Mouse (Mus musculus): ENCODE measurements around the gene Ceacam20. TPM values are rescaled to one million over a fixed set of nuclear protein-coding genes. Genes with fewer than 3 reads are reported as not detected.

The Ceacam20 gene
- polyA plus RNA-seq, 1 experiment from 2014 or later = not detected

GRCm38 (mm10) chr7:19935171-19935751 is 30.0 kb upstream of the Ceacam20 start:
- Histone ChIP-seq H3K4me1 (peaks cover 4% of the 10 kb centered on the region), H3K4me3 (no peak overlapping the region), H3K36me3 (replicated peaks) (no peaks in the 10 kb centered on the region), H3K27ac (replicated peaks) (no peak overlapping the region), H3K9me3 (no peaks in the 10 kb centered on the region), H3K27me3 (replicated peaks; ENCODE audit: low read depth, poor library complexity, severe bottlenecking) (peaks cover 16% of the 10 kb centered on the region)
- no peak for DNase-seq (ENCODE audit: low spot score)
- 81% methylated on average over 20 of the region's 20 CpGs for WGBS

- peaks cover 16% of the 10 kb centered on the region for H3K27me3 ChIP-seq (replicated peaks; ENCODE audit: low read depth, poor library complexity, severe bottlenecking)
- H3K4me1 ChIP-seq = peaks cover 4% of the 10 kb centered on the region
- no peak for DNase-seq (ENCODE audit: low spot score)
- WGBS = 84% methylated on average over 6 of the region's 6 CpGs
- H3K4me3 ChIP-seq = no peak overlapping the region
- H3K9me3 ChIP-seq = no peaks in the 10 kb centered on the region
- no peak overlapping the region for H3K27ac ChIP-seq (replicated peaks)
- no peaks in the 10 kb centered on the region for H3K36me3 ChIP-seq (replicated peaks)
These were observed 29.3 kb upstream of the Ceacam20 start for GRCm38 (mm10) chr7:19935961-19936360.

DNA sequence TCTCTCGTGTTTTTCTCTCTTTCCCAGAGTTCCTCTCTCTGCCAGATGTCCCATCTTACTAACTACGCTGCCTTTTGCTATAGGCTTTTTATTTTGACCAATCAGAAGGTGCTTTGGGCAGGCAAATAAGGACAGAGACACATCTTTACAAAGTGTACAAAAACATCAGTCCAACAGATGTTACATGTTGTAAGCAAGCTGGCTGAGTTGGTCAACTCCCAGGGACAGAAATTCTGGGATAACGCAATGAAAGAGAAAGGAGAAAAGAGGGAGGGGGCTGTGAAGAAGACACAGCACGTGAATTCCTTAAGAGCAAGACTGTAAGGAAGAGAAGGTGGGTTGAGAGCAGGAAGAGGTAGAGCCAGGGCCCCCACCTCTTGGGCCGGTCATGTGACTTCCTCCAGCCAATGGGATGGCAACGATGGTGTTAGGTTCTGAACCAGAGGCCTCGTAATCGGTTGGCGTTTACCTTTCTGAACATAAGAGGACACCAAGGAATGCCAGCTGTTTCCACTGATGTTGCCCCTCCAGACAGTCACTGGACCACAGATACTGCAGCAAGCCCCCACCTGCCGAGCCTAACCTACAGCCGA is 27.9 kb upstream of the Ceacam20 start:
- Histone ChIP-seq H3K9me3 (no peaks in the 10 kb centered on the region), H3K4me1 (peaks cover 4% of the 10 kb centered on the region), H3K36me3 (replicated peaks) (no peaks in the 10 kb centered on the region), H3K27ac (replicated peaks) (no peak overlapping the region), H3K4me3 (no peak overlapping the region), H3K27me3 (replicated peaks; ENCODE audit: low read depth, poor library complexity, severe bottlenecking) (peaks cover 7% of the 10 kb centered on the region)
- DNase-seq (ENCODE audit: low spot score) = no peak
- 85% methylated on average over 11 of the region's 11 CpGs for WGBS

DNA sequence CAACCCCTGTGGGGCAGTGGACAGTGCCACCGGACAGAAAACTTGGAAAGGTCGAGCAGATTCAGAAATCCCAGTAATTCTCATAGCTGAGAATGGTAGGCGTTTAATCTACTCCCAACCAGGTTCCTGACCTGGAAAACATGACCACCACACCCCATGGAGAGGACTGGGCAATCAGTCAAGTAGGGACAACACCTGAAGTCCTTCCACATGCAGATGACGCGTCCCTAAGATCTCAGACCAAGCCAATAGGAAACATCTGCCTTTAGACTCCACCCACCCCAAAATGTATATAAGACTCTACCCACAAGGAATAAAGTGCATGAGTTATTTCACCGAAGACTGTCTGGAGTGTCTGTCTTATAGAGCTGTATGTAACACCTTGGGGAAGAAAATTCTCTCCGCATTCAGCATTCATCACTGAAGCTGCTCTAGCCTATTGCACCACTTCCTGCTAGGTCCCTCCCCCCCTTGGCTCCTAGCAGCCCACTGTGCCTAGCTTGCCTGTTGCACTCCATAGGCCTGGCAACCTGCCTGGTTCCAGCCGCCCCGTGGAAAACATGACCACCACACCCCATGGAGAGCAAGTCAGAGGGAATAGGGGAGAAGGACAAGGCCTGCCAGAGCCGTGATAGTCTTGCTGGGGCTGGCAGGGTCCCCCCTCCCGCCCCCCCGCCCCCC is 25.5 kb upstream of the Ceacam20 start:
- Histone ChIP-seq H3K27me3 (replicated peaks; ENCODE audit: low read depth, poor library complexity, severe bottlenecking) (no peaks in the 10 kb centered on the region), H3K9me3 (peaks cover 3% of the 10 kb centered on the region; the same call in 1 of the 2 replicates), H3K4me1 (no peaks in the 10 kb centered on the region), H3K27ac (replicated peaks) (no peak overlapping the region), H3K36me3 (replicated peaks) (no peaks in the 10 kb centered on the region), H3K4me3 (no peak overlapping the region)
- 59% methylated on average over 12 of the region's 12 CpGs for WGBS
- DNase-seq (ENCODE audit: low spot score) = no peak

DNA sequence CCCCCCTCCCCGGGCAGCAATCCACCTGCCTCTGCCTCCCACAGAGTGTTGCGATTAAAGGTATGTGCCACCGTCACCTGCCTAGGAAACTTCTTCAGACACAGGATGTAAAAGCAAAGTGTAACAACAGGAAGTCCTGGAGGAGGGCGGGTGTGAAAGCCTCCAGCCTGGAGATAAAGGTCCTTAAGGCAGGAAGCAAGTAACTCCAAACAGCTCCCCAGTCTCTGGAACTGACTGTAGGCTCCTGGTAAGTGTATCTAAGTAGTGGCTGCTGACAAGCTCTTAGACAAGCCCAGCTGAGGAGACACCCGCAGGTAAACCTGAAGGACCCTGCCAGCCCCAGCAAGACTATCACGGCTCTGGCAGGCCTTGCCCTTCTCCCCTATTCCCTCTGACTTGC is 25.0 kb upstream of the Ceacam20 start:
- no peaks in the 10 kb centered on the region for H3K27me3 ChIP-seq (replicated peaks; ENCODE audit: low read depth, poor library complexity, severe bottlenecking)
- H3K27ac ChIP-seq (replicated peaks) = no peak overlapping the region
- H3K9me3 ChIP-seq = peaks cover 3% of the 10 kb centered on the region; the same call in 1 of the 2 replicates
- H3K4me3 ChIP-seq = no peak overlapping the region
- DNase-seq (ENCODE audit: low spot score) = no peak
- no peaks in the 10 kb centered on the region for H3K36me3 ChIP-seq (replicated peaks)
- H3K4me1 ChIP-seq = no peaks in the 10 kb centered on the region
- 45% methylated on average over 5 of the region's 6 CpGs for WGBS

GRCm38 (mm10) chr7:19944709-19945108 is 20.5 kb upstream of the Ceacam20 start:
- no peaks in the 10 kb centered on the region for H3K27me3 ChIP-seq (replicated peaks; ENCODE audit: low read depth, poor library complexity, severe bottlenecking)
- no peaks in the 10 kb centered on the region for H3K4me1 ChIP-seq
- no peak overlapping the region for H3K4me3 ChIP-seq
- DNase-seq (ENCODE audit: low spot score) = no peak
- H3K36me3 ChIP-seq (replicated peaks) = no peaks in the 10 kb centered on the region
- 89% methylated on average over 8 of the region's 8 CpGs for WGBS
- H3K9me3 ChIP-seq = peaks cover 3% of the 10 kb centered on the region; the same call in 1 of the 2 replicates
- H3K27ac ChIP-seq (replicated peaks) = no peak overlapping the region

DNA sequence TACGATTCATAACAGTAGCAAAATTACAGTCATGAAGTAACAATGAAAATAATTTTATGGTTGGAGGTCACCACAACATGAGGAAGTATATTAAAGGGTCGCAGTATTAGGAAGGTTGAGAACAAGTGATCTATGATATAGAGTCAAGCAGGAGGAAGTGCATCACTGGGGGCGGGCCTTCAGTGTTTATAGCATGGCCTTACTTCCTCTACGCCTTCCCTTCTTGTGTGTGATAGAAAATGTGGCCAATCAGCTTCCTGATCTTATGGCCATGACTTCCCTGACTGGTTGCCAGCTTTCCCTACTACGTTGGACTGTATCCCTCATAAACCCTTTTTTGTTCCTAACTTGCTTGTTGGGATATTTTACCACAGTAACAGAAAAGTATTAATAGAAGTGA is 20.0 kb upstream of the Ceacam20 start:
- no peak for DNase-seq (ENCODE audit: low spot score)
- Histone ChIP-seq H3K27ac (replicated peaks) (no peak overlapping the region), H3K9me3 (peaks cover 3% of the 10 kb centered on the region; the same call in 1 of the 2 replicates), H3K4me1 (peaks cover 3% of the 10 kb centered on the region; the same call in 1 of the 2 replicates), H3K4me3 (no peak overlapping the region), H3K27me3 (replicated peaks; ENCODE audit: low read depth, poor library complexity, severe bottlenecking) (no peaks in the 10 kb centered on the region), H3K36me3 (replicated peaks) (no peaks in the 10 kb centered on the region)
- WGBS = 91% methylated on average over 5 of the region's 5 CpGs

GRCm38 (mm10) chr7:19945821-19946515 is 19.2 kb upstream of the Ceacam20 start:
- Histone ChIP-seq H3K27ac (replicated peaks) (no peak overlapping the region), H3K9me3 (peaks cover 3% of the 10 kb centered on the region; the same call in 1 of the 2 replicates), H3K27me3 (replicated peaks; ENCODE audit: low read depth, poor library complexity, severe bottlenecking) (no peaks in the 10 kb centered on the region), H3K36me3 (replicated peaks) (no peaks in the 10 kb centered on the region), H3K4me3 (no peak overlapping the region), H3K4me1 (peaks cover 8% of the 10 kb centered on the region; the same call in 1 of the 2 replicates)
- 87% methylated on average over 13 of the region's 13 CpGs for WGBS
- DNase-seq (ENCODE audit: low spot score) = no peak

DNA sequence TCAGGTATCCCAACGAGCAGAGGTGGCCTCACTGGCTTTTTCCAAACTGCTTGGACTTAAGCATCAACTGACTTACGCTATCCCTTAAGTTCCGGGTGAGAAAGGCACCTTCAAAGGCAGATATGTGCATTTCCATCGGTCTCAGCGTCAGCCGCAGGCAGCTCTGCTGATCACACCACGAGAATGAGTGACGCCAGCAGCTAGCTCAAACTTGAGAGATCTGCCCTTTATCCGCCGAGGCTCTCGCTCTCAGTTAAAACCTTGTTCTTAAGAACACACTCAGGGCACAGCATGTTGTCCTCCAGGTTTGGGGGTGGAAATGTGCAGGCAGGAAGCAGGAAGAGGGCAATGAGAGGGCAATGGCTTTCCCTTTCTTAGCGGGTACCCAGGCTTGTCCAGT is 16.3 kb upstream of the Ceacam20 start:
- Histone ChIP-seq H3K4me1 (peaks cover 23% of the 10 kb centered on the region), H3K9me3 (no peaks in the 10 kb centered on the region), H3K27me3 (replicated peaks; ENCODE audit: low read depth, poor library complexity, severe bottlenecking) (no peaks in the 10 kb centered on the region), H3K27ac (replicated peaks) (no peak overlapping the region), H3K4me3 (no peak overlapping the region), H3K36me3 (replicated peaks) (no peaks in the 10 kb centered on the region)
- WGBS = 78% methylated on average over 12 of the region's 12 CpGs
- no peak for DNase-seq (ENCODE audit: low spot score)

DNA sequence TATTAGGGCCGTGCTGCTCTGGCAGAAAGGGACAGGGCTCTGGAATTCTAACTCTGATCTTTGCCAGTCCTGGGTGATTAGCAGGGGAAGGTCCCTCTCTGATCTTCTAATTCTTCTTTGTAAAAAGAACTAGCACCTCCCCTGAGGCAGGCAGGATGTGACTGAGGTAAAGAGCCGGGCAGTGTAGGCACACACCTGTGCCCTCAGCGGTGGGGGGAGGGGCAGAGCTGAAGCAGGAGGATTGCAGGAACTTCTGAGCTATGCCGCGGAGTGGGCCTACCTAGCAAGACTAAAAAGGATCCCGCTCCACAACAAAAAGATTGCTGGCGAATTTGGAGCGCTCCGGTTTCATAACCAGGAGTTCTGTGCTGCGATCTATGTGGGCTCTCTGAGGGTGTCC is 15.2 kb upstream of the Ceacam20 start:
- Histone ChIP-seq H3K9me3 (no peaks in the 10 kb centered on the region), H3K36me3 (replicated peaks) (no peaks in the 10 kb centered on the region), H3K27ac (replicated peaks) (no peak overlapping the region), H3K4me3 (no peak overlapping the region), H3K4me1 (peaks cover 23% of the 10 kb centered on the region), H3K27me3 (replicated peaks; ENCODE audit: low read depth, poor library complexity, severe bottlenecking) (no peaks in the 10 kb centered on the region)
- DNase-seq (ENCODE audit: low spot score) = no peak
- 58% methylated on average over 10 of the region's 10 CpGs for WGBS

DNA sequence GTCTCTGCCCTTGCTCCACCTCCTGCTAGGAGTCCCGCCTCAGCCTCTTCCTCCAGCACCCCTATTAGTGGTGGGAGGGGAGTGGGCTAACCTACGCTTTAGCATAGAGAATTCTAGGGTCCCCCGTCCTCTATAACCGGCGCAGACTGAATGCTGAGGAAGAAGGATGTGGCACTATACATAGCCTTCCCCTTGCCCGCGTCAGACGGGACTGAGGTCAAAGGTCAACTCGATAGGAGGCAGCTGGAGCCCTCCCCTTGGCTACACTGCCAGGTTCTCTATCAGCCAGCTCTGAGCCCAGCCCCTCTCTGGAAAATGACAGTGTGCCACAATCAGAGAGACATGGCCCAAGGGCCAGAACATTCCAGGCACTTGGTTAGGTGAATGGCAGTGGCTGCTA is 14.6 kb upstream of the Ceacam20 start, which contains the start of gene Igsf23:
TSS of gene Igsf23 (minus strand) at position 168 of the 400 bp plus-strand sequence.
- H3K9me3 ChIP-seq = no peaks in the 10 kb centered on the region
- peaks cover 23% of the 10 kb centered on the region for H3K4me1 ChIP-seq
- no peak for DNase-seq (ENCODE audit: low spot score)
- H3K36me3 ChIP-seq (replicated peaks) = no peaks in the 10 kb centered on the region
- no peak within 1 kb of the TSS for H3K27ac ChIP-seq (replicated peaks)
- H3K4me3 ChIP-seq = no peak within 1 kb of the TSS
- H3K27me3 ChIP-seq (replicated peaks; ENCODE audit: low read depth, poor library complexity, severe bottlenecking) = no peaks in the 10 kb centered on the region
- 48% methylated on average over 9 of the region's 9 CpGs for WGBS

- no peaks in the 10 kb centered on the region for H3K9me3 ChIP-seq
- H3K27me3 ChIP-seq (replicated peaks; ENCODE audit: low read depth, poor library complexity, severe bottlenecking) = no peaks in the 10 kb centered on the region
These were observed 12.8 kb upstream of the Ceacam20 start for GRCm38 (mm10) chr7:19952320-19952986.

More at GRCm38 (mm10) chr7:19952320-19952986, 12.8 kb upstream of the Ceacam20 start:
- WGBS = 55% methylated on average over 10 of the region's 10 CpGs
- Histone ChIP-seq H3K36me3 (replicated peaks) (no peaks in the 10 kb centered on the region), H3K4me1 (peaks cover 23% of the 10 kb centered on the region), H3K4me3 (no peak overlapping the region), H3K27ac (replicated peaks) (no peak overlapping the region)
- DNase-seq (ENCODE audit: low spot score) = no peak
